Mouse (Mus musculus) gastrocnemius, postnatal 14 days (tissue): ENCODE results near the gene Vti1b. TPM values are rescaled to one million over a fixed set of nuclear protein-coding genes. Genes with fewer than 3 reads are reported as not detected.
A peak's percentile ranks its signal among the peaks of the same experiment; 100 is the strongest.
"Not testable (repeated sequence)": the region's sequence is repeated elsewhere in the genome, so short reads cannot be mapped to it uniquely, and the experiment has no call there.

Experiments used
- DNase-seq: peaks from one replicate; pipeline ENCODE4 v3.0.0; 2021; ENCODE audit warnings: mixed read lengths
- intact Hi-C: fragments of 180-260 bp; cut with DNase I; formaldehyde crosslinking; loops from one replicate; pipeline ENCODE4 v1.15.1; 2025; ENCODE audit warnings: low total_unique reads
- long read RNA-seq, 2 experiments: library from polyadenylated mRNA; stranded (forward); transcript quantifications; one replicate each; pipeline ENCODE4 v2.0.0; 2021
- total RNA-seq, 2 experiments: library from RNA; stranded (reverse); gene quantifications; 2 replicates each; pipeline ENCODE4 v1.2.3; 2021

The Vti1b gene
- total RNA-seq: 10 to 100 TPM; 47.9 to 52.9 TPM
- long read RNA-seq, experiment 1, transcript Vti1b-201 (6 exons, 1,490 nt): major isoform, 33 of 37 reads
- long read RNA-seq, experiment 1, partial matches to known transcripts: 0 of 37 reads
- long read RNA-seq, experiment 1, other reads (novel, unspliced or antisense): 4 of 37 reads
- long read RNA-seq, experiment 2, transcript Vti1b-201 (6 exons, 1,490 nt): major isoform, 29 of 37 reads
- long read RNA-seq, experiment 2, partial matches to known transcripts: 2 of 37 reads
- long read RNA-seq, experiment 2, other reads (novel, unspliced or antisense): 5 of 37 reads

DNA sequence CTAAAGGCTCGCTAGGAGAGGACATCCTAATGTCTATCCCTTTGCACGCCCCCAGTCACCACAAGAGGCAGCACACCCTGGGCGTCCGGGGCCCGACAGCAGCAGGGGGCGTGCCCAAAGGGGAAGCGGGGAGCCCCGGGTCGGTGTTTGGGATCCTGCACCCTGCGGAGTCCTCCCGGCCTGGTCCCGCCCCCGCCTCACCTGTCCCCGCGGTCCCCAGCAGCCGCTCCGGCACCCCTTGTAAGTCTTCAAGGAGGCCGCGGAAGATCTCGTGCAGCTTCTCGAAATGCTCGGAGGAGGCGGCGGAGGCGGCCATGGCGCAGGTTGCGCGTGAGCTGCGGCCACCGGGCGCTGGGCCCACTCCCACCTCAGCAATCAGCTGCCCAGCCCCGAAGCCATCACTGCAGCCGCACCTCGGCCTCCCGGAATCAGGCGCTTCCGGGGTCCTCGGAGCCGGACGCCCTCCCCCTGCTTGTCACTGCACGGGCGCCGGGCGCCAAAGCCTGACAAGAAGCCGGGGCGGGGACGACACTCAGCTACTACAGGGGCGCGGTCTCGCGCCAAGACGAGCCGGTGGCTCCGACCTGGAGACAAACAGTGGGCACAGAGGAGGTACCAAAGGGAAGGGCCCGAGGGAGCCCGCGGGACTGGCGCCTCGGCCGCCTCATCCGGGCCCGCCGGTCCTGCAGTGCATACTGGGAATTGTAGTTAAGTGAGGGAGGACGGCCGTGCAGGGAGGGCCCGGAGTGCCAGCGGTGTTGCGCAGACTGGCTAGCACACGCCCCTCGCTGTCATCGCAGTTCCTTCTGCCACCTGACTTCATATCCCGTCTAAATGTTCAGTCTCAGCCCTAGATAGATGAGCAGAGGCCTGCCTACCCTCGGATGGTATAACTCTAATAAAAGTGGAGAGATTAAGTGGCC lies at the start of gene Vti1b:
Vti1b (minus strand) TSS at position 649 of the 923 bp plus-strand sequence.
- peak; percentile 91 for DNase-seq
- intact Hi-C loops: no loop called here

DNA sequence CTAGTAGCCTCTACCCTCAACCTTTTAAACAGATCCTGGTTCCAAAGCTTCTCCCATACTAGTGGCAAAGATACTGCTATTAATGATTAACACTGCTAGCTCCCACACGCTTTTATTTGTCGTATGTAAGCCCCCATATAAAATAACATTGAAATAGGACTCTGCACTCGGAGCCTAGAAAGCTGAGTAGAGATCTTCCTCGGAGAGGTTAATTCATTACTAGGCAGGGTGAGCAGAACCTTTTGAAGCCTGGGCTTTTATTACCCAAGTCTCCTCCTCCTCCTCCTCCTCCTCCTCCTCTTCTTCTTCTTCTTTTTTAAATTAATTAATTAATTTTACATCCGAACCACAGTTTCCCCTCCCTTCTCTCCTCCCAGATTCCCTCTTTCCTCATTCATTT lies 45.0 kb upstream of the Vti1b start:
- intact Hi-C loops: no loop called here
- DNase-seq: no peak

DNA sequence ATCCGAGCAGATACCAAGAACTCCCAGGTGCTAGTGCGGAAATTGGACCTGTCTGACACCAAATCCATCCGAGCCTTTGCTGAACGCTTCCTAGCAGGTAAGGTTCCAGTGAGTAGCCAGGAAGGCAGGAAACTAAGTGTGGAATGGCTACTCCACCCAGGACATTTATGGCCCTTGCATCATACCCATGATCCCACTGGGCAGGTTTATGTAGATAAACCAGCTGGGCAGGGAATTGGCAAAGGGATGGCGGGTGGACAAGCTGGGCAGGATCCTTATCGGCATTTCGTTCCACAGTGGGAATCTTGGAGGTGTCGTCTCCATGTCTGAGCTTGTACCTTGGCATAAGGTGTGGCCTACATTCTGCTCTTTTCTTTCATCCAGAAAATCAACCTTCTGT lies 39.0 kb upstream of the Vti1b start:
- intact Hi-C loops: no loop called here
- no peak for DNase-seq

DNA sequence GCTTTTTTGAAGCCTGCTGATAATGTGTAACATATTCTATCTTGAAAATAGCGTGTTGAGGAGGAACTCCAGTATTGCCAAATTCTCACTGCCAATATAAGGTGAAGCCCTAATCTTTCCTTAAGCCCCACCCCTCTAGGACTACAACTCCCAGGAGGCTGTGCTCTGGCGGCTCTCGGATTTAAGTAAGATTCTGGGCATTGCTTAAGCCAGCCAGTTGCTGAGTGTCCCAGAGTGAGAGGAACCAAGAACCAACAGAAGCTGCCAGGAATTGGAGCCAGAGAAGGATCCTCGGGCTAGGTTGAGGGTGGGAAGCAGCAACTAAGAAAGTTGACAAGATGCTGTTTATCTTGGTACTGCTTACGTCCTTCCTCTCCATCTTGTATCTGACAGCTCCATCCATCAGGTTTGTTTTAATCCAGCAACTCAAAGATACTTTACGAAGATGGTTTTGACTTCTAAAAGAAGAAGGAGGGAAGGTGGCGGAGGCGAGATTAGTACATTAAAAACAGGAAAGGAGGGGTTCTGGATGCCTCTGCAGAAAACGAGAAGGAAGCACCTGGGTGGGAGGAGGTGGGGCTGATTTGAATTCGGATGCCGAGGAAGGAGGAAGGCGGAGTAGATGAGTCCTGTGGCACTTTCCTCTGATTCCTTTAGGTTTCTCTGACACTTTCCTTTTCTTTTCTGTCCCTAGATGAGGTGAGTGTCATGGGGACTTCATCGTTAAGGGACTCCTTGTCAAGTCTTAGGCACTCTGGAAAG lies 36.4 kb upstream of the Vti1b start, which contains the start of gene Rdh12:
Rdh12 (plus strand) TSS at position 212 of the 762 bp plus-strand sequence.
- DNase-seq: peak; percentile 10
- intact Hi-C loops: no loop called here

DNA sequence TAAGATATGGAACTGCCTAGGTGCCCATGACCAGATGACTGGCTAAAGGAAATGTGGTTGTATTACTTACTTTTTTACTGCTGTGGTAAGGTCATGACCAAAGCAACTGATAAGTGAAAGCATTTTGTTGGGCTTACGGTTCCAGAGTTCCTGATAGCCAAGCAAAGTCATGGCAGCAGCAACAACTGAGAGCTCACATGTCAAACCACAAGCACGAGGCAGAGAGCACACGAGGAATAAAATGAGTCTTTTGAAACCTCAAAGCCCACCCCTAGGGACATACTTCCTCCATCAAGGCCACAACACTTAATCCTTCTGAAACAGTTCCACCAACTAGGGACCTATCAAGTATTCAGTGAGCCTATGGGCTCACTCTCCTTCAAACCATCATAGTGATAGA lies 29.4 kb upstream of the Vti1b start:
- DNase-seq: no peak
- intact Hi-C loops: no loop called here

DNA sequence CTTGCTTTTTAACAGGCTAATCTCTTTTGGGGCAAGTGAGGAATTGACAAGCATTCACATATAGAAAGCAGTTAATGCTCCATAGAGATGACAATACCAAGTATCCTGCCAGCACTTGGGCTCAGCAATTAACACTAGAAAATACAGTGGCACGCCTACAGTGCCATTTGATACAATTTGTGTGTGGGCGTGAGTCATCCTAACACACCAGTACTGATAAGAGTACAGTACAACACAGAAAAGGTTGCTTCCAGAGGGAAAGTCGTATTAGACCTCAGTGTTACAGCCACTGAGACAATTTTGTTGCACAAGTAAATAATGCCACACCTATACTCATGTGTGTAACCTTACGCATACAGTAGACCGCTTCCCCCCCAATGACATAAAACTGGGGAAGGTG lies 24.6 kb upstream of the Vti1b start:
- no peak for DNase-seq
- intact Hi-C loops: loop anchor here (5.0 kb wide), 1 partner anchor 60 kb away; no protein-coding TSS in a partner anchor

DNA sequence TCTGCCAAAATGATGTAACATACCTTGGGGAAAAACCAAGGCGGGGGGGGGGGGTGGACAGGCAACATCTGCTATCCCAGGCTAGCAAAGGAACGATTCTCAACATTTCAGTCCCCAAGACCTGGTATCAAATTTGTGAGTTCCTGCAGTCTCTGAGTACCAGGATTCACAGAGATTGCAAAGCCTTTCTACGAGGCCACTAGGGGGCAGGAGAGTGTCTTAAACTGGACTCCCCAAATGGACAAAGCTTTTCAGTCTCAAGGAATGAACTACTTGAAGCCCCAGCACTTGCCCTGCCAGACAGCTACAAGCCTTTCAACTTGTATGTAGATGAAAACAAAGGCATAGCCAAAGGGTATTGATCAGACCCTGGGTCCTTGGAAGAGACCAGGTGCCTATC lies 21.0 kb upstream of the Vti1b start:
- intact Hi-C loops: no loop called here
- peak; percentile 64 for DNase-seq

DNA sequence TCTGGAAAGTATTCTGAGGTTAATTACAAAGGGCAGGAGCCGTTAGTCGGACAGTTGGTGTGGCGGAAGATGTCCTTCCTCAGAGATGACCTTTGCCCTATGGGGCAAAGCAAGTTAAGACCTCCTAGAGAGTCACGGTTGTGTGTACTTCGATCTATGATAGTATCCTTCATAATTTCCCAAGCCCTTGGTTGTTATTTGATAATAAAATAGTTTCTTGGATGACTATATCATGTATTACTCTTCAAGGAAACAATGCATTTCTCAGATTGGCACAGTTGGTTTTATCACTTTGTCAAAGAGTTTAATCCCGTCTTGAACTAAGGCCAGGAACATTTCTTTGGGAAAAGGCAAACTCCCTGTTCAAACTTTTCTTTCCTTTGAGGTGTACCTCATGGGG lies 19.7 kb upstream of the Vti1b start, which contains the start of gene Rdh11:
Rdh11 (minus strand) TSS at position 101 of the 400 bp plus-strand sequence.
- no peak for DNase-seq
- intact Hi-C loops: no loop called here

DNA sequence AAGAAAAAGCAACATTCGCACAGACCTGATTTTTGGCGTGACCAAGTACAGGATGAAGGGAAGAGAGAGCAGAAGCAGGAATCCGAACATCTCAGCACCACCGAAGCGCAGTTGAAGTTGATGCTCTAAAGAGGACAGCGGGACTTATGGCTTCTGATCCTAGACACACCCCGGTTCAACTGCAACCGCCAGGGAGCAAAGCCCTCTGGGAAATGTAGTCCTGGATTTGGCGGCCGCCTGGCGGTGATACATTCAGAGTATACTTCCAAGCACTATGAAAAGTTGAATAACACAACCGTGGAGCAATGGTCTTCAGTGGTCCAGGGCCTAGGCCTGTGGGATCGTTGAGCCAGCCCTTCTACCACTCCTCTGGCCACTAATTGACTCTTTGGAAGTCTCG lies 19.2 kb upstream of the Vti1b start:
- peak; percentile 74 for DNase-seq
- intact Hi-C loops: no loop called here

DNA sequence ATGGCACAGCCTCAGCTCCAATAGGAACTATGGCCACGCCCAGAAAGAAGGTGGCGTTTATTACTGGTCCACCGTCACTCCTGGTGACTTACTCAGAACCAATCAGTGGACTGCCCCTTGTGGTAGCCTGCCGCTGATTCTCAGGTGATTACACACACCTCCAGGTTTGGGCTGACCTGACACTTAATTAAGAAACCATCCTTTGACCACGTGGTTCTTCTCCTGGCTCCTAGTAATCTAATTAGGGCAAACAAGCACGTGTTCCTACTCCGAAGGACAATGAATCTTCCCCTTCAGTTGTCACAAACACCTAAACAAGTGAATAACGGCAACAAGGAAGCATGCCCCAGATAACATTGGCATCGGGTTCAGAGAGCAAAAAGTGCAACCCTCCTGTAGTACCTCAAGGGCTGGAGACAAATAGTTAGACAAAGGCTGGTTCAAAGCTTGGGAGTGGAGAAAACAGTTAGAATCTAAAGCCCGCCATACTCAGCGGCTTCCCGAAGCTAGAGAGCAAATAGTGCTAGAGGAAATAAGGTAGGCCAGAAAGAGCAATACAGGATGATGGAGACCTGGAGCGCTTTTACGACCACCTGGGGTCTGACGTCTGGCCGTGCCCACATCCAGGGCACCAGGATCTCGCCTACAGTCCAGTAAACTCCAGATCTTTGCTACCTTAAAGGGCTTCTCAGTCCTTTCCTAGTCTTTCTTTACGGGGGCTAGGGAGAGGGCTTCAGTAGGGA lies 18.6 kb upstream of the Vti1b start:
- intact Hi-C loops: no loop called here
- DNase-seq: peak; percentile 29

DNA sequence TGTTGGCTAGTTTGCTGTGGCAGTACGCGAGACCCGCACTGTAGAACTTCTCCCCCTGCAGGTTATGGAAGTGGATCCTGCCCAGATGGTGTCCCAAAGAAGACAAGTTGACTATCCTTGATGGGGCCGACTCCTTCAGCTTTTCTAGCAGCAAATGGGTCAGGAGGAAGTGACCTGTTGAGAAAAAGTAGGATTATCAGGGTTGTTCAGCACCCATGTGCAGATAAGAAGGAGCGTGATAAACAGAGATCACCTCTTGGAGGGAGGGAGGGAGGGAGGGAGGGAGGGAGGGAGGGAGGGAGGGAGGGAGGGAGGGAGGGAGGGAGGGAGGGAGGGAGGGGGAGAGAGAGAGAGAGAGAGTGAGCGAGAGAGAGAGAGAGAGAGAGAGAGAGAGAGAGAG lies 12.7 kb upstream of the Vti1b start:
- intact Hi-C loops, DNase-seq: not testable (repeated sequence)

DNA sequence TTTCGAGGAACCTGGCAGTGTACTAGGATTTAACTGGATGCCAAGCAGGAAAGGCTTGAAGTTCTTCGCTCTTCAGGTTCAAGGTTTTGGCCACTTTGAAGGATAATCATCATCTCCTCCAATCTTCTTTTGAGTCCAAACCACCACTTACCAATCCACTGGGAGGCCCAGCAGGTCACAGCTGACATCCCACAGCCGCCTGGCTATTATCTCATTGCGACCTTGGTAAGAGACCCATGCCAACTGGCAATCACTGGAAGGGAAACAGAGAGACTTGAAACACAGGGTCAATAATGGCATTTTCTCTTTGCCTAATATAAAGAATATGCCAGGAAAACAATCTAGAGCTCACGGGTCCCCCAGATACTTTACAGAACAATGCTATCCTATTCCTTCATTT lies 3.5 kb upstream of the Vti1b start:
- DNase-seq: no peak
- intact Hi-C loops: no loop called here

DNA sequence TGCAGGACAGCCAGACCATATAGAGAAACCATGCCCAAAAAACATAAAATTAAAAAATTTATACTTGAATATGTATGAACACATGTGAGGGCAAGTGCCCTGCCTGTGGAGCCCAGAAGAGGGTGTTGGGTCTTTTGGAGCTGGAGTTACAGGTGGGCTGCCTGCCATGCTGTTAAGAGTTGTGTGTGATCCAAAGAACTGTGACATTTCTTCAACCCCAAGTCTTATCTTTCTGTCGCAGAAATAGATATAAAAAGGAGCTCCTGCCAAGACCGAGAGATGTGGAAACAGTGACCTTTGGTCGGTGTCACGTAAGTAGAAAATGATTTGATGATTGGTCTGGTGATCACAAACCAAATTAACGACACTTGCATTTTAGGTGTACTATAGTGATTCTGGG lies 1.3 kb upstream of the Vti1b start:
- intact Hi-C loops: no loop called here
- no peak for DNase-seq

DNA sequence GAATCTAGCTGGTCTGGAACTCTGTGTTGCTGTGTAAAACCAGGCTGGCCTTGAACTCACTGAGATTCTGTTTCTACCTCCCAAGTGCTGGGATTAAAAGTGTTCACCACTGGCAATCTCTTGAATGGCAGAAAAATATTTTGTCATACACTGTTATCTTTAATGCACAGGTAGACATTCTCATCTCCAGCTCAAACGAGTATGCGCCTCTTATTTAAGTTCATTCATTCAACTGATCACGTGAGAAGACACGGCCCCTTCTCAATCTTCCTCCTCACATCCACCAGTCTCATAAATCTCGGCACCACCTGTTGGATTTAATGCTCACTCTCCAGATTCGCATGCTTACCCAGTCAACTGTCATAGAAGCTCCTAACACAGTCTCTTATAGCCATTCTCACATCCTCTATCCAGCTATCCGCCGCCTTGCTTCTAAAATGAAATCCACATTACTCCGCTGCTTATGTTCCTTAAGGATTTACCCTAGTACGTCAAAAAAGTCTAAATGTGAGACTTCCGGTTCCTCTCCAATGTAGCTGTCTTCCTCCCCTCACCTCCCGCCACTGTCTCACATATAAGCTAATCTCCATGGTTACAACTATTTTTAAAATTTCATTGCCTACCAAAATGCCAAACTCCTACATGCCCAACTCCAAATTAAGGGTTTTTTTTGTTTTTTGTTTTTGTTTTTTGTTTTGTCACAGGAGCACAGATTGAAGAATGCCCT lies 1.0 kb downstream of the Vti1b start:
- intact Hi-C loops: no loop called here
- no peak for DNase-seq

DNA sequence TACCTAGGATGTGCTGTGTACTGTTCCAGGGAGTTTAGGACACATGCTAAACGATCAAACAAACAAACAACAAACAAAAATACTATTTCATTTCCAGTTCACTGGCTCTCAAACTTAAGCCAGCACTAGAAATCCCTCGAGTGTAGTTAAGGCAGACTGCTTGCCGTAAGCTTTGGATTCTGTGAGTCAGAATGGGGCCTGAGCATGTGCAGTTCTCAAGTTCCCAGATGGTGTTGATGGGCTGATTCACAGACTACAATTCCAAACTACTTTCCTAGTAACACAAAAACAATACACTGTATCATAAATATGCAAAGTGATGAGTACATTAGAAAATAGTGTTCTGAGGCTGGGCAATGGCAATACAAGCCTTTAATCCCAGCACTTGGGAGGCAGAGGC lies 2.0 kb downstream of the Vti1b start:
- intact Hi-C loops: no loop called here
- DNase-seq: no peak

DNA sequence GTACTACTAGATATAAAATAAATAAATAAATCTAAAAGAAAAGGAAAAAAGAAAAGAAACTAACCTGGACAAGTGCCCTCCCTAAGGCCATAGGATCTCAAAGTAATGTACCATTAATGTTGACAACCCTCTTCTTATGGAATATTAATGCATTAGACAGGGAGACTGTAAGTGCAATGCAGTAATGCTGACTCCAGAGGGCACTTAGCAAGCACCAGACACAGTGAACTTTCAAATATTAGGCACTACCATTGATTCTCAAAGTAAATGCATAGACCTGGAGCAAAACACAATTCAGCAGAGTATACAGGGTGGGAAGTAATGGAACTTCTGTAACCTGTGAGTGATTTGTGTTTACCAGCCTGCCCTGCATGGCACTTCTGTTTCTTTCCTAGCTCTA lies 3.3 kb downstream of the Vti1b start:
- DNase-seq: no peak
- intact Hi-C loops: no loop called here

DNA sequence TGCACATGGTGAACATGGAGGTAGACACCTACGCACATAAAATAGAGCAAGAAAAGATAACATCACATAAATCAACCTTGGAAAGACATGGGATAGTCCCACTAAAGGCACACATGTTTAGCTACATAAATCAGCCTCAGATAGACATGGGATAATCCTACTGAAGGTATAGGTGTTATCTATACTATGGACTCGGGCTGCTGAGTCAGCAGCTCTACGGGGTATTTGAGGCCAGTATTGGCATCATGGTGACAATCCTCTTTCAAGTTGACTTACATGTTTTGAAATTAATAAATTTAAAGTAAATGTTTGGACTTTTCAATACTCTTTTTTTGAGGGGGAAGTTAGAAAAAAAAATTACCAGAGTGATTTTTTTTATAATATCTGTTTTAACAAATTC lies 9.6 kb downstream of the Vti1b start:
- intact Hi-C loops: no loop called here
- DNase-seq: no peak

DNA sequence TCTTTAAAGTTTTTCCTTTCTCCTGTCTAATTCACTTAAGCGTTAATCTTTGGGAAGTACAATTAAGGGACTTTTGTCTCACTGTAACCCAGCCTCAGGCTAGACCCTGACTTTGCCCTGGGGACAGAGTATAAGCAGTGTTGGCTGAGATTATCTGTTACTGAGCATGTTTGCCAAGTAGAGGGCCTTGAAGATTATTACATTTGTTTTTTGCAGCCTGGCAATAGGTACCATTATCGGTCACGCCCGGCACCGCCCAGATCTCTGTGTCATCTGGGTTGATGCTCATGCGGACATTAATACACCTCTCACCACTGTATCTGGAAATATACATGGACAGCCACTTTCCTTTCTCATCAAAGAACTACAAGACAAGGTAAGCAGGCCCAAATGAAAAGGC lies 22.8 kb downstream of the Vti1b start:
- no peak for DNase-seq
- intact Hi-C loops: no loop called here

DNA sequence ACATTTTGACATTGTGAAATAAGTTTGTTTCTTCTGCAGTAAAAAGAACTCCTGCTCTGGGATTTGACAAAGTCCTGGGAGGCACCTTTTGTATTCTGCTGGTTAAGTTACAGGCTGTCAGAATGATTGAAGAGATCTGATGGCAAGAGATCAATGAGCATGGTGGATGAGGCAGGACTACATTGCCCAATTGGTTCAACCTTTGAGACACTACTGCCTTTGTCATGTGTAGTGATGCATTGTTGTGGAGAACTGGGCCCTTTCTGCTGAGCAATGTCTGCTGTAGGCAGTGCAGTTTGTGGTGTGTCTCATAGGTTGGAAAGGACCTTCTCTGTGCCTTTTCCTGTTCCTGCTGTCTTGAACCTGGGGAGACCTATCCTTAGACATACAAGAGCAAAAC lies 31.1 kb downstream of the Vti1b start:
- no peak for DNase-seq
- intact Hi-C loops: no loop called here
